Mouse (Mus musculus): Measurements from ENCODE around the gene Olfr1466. TPM values are rescaled to one million over a fixed set of nuclear protein-coding genes. Genes with fewer than 3 reads are reported as not detected.

The Olfr1466 gene
- not detected in 2 replicates for polyA plus RNA-seq (2012; rRNA removed)

DNA sequence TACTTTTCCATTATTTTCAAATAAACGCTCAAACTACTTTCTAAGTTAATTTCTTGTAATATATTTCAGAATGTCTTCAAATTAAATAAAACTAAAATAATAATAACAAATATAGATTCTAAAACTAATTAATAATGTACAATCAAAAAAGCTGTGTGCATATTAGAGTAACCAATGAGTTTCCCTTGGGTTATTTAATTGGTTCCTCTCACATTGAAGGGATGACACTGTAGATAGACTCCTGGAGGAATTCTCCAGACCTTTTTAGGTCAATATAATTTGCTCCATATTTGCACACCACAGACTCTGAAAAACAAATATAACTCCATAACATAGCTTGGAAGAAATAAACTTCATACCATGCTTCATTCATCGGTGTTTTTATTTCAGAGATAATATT, at the start of gene Olfr1466:
Olfr1466 (plus strand) TSS at position 301 of the 400 bp plus-strand sequence.
- no peak for DNase-seq (ENCODE audit: extremely low spot score in 1 of 2, low spot score in 1 of 2)

DNA sequence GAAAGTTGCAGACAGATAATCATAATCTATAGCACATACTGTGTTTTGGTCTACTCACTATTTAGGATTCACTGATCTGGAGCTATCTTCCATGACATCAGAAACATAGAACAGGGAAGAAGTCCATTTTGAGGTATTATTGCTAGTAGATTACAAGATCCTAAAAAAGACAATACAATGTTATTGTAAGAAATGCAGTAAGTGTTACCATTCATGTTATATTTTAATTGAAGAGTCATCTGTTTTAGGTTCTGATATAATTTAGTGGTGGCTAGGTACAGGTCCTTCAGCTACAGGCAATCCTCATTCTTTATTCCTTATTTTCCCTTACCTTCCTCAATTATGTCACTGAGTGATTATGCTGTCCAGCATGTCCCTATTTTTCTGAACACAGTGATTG, 23.2 kb upstream of the Olfr1466 start, which contains the start of gene Olfr1465:
Olfr1465 (minus strand) TSS at position 101 of the 400 bp plus-strand sequence.
- no peak for DNase-seq (ENCODE audit: extremely low spot score in 1 of 2, low spot score in 1 of 2)

DNA sequence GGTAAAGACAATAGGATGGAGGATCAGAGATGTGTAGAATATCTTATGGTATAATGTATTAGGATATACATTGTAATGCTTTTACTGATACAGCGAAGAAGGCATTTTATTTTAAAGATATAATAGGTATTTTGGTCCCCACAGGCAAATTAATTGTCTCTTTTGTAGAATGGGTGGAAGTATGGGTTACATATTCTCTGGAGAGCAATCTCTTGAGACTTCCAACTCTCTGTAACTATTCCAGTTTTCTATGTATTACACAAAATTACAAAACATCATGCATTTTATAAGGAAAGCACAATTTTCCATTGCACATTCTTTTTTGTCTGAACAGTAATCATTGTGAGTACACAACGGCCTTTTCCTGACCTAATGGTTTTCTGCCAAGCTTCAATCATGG, 23.3 kb downstream of the Olfr1466 start, which contains the start of gene Olfr1467:
Olfr1467 (plus strand) TSS at position 301 of the 400 bp plus-strand sequence.
- no peak for DNase-seq (ENCODE audit: extremely low spot score in 1 of 2, low spot score in 1 of 2)

Other genes with a start within 250 kb of the Olfr1466 start
- gene Olfr1457, start 241.0 kb upstream of the Olfr1466 start, polyA plus RNA-seq (2012; rRNA removed) = not detected in 2 replicates
- not detected in 2 replicates for gene Olfr1458, start 232.1 kb upstream of the Olfr1466 start, polyA plus RNA-seq (2012; rRNA removed)
- gene Olfr1459, start 189.3 kb upstream of the Olfr1466 start, polyA plus RNA-seq (2012; rRNA removed) = 0.02 TPM in 1 of 2 replicates, not detected in the other
- gene Olfr1461, start 175.9 kb upstream of the Olfr1466 start, polyA plus RNA-seq (2012; rRNA removed) = not detected in 2 replicates
- gene Olfr1462, start 153.1 kb upstream of the Olfr1466 start, polyA plus RNA-seq (2012; rRNA removed) = not detected in 2 replicates
- 0.08 and 0.10 TPM in 2 replicates for gene Olfr1463, start 107.5 kb upstream of the Olfr1466 start, polyA plus RNA-seq (2012; rRNA removed)
- not detected in 2 replicates for gene Olfr1465, start 23.3 kb upstream of the Olfr1466 start, polyA plus RNA-seq (2012; rRNA removed)
- gene Olfr1467, start 23.4 kb downstream of the Olfr1466 start, polyA plus RNA-seq (2012; rRNA removed) = not detected in 2 replicates
- not detected in 2 replicates for gene Olfr1469, start 69.0 kb downstream of the Olfr1466 start, polyA plus RNA-seq (2012; rRNA removed)
- not detected in 2 replicates for gene Olfr1471, start 104.5 kb downstream of the Olfr1466 start, polyA plus RNA-seq (2012; rRNA removed)
- not detected in 2 replicates for gene Olfr1472, start 117.2 kb downstream of the Olfr1466 start, polyA plus RNA-seq (2012; rRNA removed)
- gene Olfr1474, start 130.7 kb downstream of the Olfr1466 start, polyA plus RNA-seq (2012; rRNA removed) = not detected in 2 replicates
- gene Olfr1475, start 141.3 kb downstream of the Olfr1466 start, polyA plus RNA-seq (2012; rRNA removed) = not detected in 2 replicates
- gene Olfr1477, start 161.7 kb downstream of the Olfr1466 start, polyA plus RNA-seq (2012; rRNA removed) = 0.02 TPM in 1 of 2 replicates, not detected in the other
- not detected in 2 replicates for gene Olfr1480, start 189.1 kb downstream of the Olfr1466 start, polyA plus RNA-seq (2012; rRNA removed)
- not detected in 2 replicates for gene Olfr1484, start 244.6 kb downstream of the Olfr1466 start, polyA plus RNA-seq (2012; rRNA removed)